Mouse (Mus musculus) hindbrain, embryonic 13.5 days (tissue): ENCODE measurements at regions not wholly inside any gene's neighbourhood (a gene's known extent, or its start where the extent isn't known, plus 50 kb on each side); places are given as distances from the start of the nearest gene placed in this dataset.

Source experiments
- ATAC-seq: fragments of 200-750 bp; cut with Nextera tagmentation; 2 replicates; pipeline ENCODE4 v1.8.0; 2017; ENCODE audit warnings: moderate TSS enrichment; ENCODE audit not compliant: low FRiP score
- H3K27ac ChIP-seq: fragments of 300-500 bp; sonication (generic); 2 replicates; pipeline ENCODE4 v1.5.1; 2015; ENCODE audit warnings: inconsistent platforms, mild to moderate bottlenecking, moderate library complexity
- H3K27me3 ChIP-seq: fragments of 300-500 bp; sonication (generic); 2 replicates; pipeline ENCODE4 v1.6.1; 2015; ENCODE audit warnings: mild to moderate bottlenecking, inconsistent platforms
- H3K36me3 ChIP-seq: fragments of 300-500 bp; sonication (generic); 2 replicates; pipeline ENCODE4 v1.6.1; 2015; ENCODE audit warnings: mild to moderate bottlenecking, inconsistent platforms
- H3K4me1 ChIP-seq: fragments of 300-500 bp; sonication (generic); replicated peaks from 2 replicates; pipeline ENCODE4 v1.6.1; 2015; ENCODE audit warnings: inconsistent platforms
- H3K4me2 ChIP-seq: fragments of 300-500 bp; sonication (generic); 2 replicates; pipeline ENCODE4 v1.6.1; 2015; ENCODE audit warnings: inconsistent platforms, mild to moderate bottlenecking, moderate library complexity
- H3K4me3 ChIP-seq: fragments of 300-500 bp; sonication (generic); 2 replicates; pipeline ENCODE4 v1.5.1; 2015; ENCODE audit warnings: mild to moderate bottlenecking, inconsistent platforms
- H3K9ac ChIP-seq: fragments of 300-500 bp; sonication (generic); 2 replicates; pipeline ENCODE4 v1.6.1; 2015; ENCODE audit warnings: mild to moderate bottlenecking, inconsistent platforms
- H3K9me3 ChIP-seq: fragments of 300-500 bp; sonication (generic); 2 replicates; pipeline ENCODE4 v1.6.1; 2016; ENCODE audit warnings: inconsistent platforms
- WGBS: fragments of 180-500 bp; shearing (Covaris S2); methylation state at CpG from one replicate; pipeline ENCODE4 v1.1.7; 2015; 5-methylcytosine and 5-hydroxymethylcytosine counted together

DNA sequence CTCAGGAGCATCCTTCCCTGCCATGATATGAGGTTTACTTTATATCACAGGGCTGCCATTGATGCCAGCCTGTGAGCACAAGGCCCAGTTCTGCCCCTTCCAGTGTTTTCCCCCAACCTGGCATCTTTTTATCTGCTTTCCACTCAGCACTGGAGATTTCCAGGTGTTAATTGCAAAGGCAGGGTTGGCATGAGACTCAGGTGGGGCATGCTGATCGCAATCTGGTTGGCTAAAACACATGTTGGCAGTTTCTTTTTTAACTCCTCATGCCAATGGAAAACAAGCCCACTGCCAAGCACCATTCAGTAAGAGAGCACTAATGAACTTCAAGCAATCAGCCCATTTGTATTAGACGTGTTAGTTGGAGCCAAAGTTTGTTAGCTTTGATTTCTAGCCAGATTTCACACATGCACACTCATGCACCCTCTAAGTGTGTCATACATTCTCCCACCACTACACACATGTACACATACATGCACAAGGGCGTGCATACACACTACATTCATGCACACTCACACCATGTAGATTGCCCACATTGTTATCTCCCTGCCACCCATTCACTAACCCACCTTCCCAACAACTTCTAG is 192.5 kb upstream of the Gmds start:
- WGBS: 78% methylated on average over 3 of the region's 3 CpGs
- H3K27me3 ChIP-seq: no peaks in the 10 kb centered on the region
- H3K4me3 ChIP-seq: no peak overlapping the region
- H3K9ac ChIP-seq: no peak overlapping the region
- ATAC-seq: no peak
- H3K36me3 ChIP-seq: no peaks in the 10 kb centered on the region
- no peak overlapping the region for H3K27ac ChIP-seq
- H3K9me3 ChIP-seq: no peaks in the 10 kb centered on the region
- no peaks in the 10 kb centered on the region for H3K4me1 ChIP-seq
- H3K4me2 ChIP-seq: no peak overlapping the region

DNA sequence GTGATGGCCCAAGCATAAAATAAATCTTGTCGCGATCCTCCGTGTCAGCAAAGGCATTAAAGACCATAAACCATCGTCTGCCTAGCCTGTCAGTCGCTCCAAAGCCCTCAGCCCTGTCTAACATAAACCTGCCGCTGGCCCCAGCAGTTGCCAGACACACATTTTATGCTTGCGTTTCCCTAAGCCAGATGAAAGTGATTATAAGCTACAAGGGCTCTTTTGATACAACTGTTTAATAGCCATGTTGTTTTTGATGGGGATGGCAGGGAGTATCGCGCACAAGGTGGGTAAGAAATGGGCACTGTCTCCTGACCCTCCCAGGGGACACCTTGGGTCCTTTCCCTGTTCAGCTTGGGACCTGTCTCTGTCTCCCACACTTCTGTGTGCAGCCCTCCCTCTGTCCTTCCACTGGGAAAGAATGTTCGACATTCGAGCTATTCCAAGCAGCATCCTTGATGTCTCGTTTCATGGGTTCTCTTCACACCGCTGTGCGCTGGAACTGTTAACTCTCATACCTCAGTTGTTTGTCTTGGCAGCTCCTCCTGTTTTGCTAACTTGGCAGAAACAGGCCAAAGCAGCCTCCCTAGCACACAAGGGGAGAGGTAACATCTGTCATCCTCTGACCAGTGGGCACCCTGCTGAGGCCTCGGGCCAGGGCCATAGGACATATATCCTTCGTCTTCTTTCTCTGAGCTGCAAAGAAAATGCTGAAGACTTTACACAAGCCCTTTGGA is 180.2 kb upstream of the Gmds start:
- 72% methylated on average over 16 of the region's 16 CpGs for whole genome bisulfite sequencing
- 0 out of 2 replicates have a peak, but pooled peaks cover 3% of the 10 kb centered on the region for H3K4me1 ChIP-seq
- no peak for ATAC-seq

GRCm38 (mm10) chr13:32517514-32517913 is 179.0 kb upstream of the Gmds start:
- ATAC-seq: no peak
- Histone ChIP-seq H3K9ac (no peak overlapping the region), H3K4me3 (no peak overlapping the region), H3K9me3 (no peaks in the 10 kb centered on the region), H3K27me3 (no peaks in the 10 kb centered on the region), H3K36me3 (no peaks in the 10 kb centered on the region), H3K27ac (no peak overlapping the region), H3K4me2 (no peak overlapping the region), H3K4me1 (0 out of 2 replicates have a peak, but pooled peaks cover 3% of the 10 kb centered on the region)
- WGBS: 75% methylated on average over 8 of the region's 8 CpGs

More for the DNA sequence above, 180.2 kb upstream of the Gmds start:
- H3K27ac ChIP-seq: no peak overlapping the region
- no peak overlapping the region for H3K4me2 ChIP-seq
- no peaks in the 10 kb centered on the region for H3K36me3 ChIP-seq
- H3K9ac ChIP-seq: no peak overlapping the region
- H3K27me3 ChIP-seq: no peaks in the 10 kb centered on the region
- no peaks in the 10 kb centered on the region for H3K9me3 ChIP-seq
- H3K4me3 ChIP-seq: no peak overlapping the region

- WGBS: 75% methylated on average over 5 of the region's 5 CpGs
- Histone ChIP-seq H3K9me3 (no peaks in the 10 kb centered on the region), H3K27ac (no peak overlapping the region), H3K4me3 (no peak overlapping the region), H3K36me3 (no peaks in the 10 kb centered on the region), H3K27me3 (no peaks in the 10 kb centered on the region), H3K4me1 (no peaks in the 10 kb centered on the region), H3K4me2 (no peak overlapping the region), H3K9ac (no peak overlapping the region)
- ATAC-seq: no peak
These were observed 170.9 kb upstream of the Gmds start for GRCm38 (mm10) chr13:32509231-32510023.

DNA sequence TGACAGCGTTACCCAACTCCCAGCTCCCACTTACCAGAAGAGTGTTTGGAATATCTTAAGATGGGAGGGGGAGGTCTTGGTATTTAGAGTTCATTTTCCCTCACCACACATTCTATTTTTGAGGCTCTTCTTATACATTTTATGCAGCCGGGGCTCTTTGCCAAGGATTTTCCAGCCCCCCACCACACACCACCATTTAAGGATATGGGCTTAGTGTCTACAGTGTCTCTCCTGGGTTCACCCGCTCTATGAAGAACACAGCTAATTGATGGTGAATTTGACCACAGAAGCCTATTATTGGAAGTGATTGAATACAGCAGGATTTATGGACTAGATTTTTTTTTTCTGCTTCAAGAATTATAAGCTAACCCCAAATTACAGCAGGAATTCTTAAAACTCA is 169.9 kb upstream of the Gmds start:
- no peaks in the 10 kb centered on the region for H3K36me3 ChIP-seq
- H3K4me1 ChIP-seq: no peaks in the 10 kb centered on the region
- H3K4me2 ChIP-seq: no peak overlapping the region
- no peak overlapping the region for H3K9ac ChIP-seq
- WGBS: 93% methylated on average over 3 of the region's 3 CpGs
- H3K27ac ChIP-seq: no peak overlapping the region
- no peak overlapping the region for H3K4me3 ChIP-seq
- H3K9me3 ChIP-seq: no peaks in the 10 kb centered on the region
- no peaks in the 10 kb centered on the region for H3K27me3 ChIP-seq
- ATAC-seq: no peak

DNA sequence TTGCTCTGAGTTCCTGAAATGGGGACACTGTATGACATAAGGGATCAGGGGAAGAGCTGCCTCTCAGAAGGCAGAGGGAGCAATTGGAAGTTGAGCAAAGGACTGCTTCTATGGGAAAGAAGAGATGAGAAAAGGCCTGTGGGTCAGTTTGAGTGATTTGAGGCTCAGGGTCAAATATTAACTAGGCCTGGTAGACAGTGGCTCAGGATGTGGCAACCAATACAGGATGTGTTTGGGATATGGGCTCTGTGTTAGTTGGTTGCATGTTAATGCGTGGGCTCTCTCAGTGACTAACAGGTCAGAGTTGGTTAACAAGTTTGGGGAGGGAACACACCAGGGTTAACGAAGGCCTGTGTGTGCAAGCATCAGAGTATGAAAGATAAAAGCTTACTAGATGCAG is 169.3 kb upstream of the Gmds start:
- Histone ChIP-seq H3K4me3 (no peak overlapping the region), H3K27ac (no peak overlapping the region), H3K9me3 (no peaks in the 10 kb centered on the region), H3K4me2 (no peak overlapping the region), H3K4me1 (no peaks in the 10 kb centered on the region), H3K27me3 (no peaks in the 10 kb centered on the region), H3K36me3 (no peaks in the 10 kb centered on the region), H3K9ac (no peak overlapping the region)
- WGBS: 81% methylated on average over 2 of the region's 2 CpGs
- ATAC-seq: no peak

- Histone ChIP-seq H3K9ac (no peak overlapping the region), H3K4me2 (no peak overlapping the region), H3K27me3 (no peaks in the 10 kb centered on the region), H3K4me3 (no peak overlapping the region), H3K36me3 (no peaks in the 10 kb centered on the region), H3K4me1 (no peaks in the 10 kb centered on the region), H3K27ac (no peak overlapping the region), H3K9me3 (no peaks in the 10 kb centered on the region)
- no peak for ATAC-seq
- 79% methylated on average over 8 of the region's 8 CpGs for WGBS
These were observed 159.8 kb upstream of the Gmds start for GRCm38 (mm10) chr13:32498205-32498790.

GRCm38 (mm10) chr13:32496263-32496662 is 157.7 kb upstream of the Gmds start:
- H3K4me3 ChIP-seq: no peak overlapping the region
- H3K9me3 ChIP-seq: no peaks in the 10 kb centered on the region
- no peaks in the 10 kb centered on the region for H3K27me3 ChIP-seq
- no peaks in the 10 kb centered on the region for H3K4me1 ChIP-seq
- no peak overlapping the region for H3K4me2 ChIP-seq
- H3K9ac ChIP-seq: no peak overlapping the region
- H3K27ac ChIP-seq: no peak overlapping the region
- 83% methylated on average over 2 of the region's 2 CpGs for WGBS
- no peak for ATAC-seq
- H3K36me3 ChIP-seq: no peaks in the 10 kb centered on the region

DNA sequence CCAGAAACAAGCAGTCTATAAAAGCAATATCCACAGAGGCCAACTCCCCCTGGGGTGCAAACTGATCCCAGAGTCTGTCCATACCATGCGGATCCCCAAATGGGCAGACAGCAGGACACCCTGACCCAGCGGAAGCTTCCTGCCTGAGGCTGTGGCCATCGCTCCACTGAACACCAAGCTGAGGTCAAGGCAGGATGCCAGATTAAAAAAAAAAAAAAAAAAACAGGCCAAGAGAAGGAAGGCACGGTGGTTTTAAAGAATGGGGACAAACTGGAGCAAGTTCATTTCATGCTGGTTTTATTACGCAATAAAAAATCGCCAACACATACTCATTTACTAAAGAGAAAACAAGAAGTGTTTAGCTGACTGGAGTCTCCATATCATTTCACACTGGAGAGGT is 156.5 kb upstream of the Gmds start:
- no peak overlapping the region for H3K27ac ChIP-seq
- H3K9ac ChIP-seq: no peak overlapping the region
- no peaks in the 10 kb centered on the region for H3K36me3 ChIP-seq
- H3K4me1 ChIP-seq: no peaks in the 10 kb centered on the region
- no peak overlapping the region for H3K4me3 ChIP-seq
- no peaks in the 10 kb centered on the region for H3K27me3 ChIP-seq
- no peak for ATAC-seq
- no peaks in the 10 kb centered on the region for H3K9me3 ChIP-seq
- H3K4me2 ChIP-seq: no peak overlapping the region
- 71% methylated on average over 6 of the region's 6 CpGs for WGBS

DNA sequence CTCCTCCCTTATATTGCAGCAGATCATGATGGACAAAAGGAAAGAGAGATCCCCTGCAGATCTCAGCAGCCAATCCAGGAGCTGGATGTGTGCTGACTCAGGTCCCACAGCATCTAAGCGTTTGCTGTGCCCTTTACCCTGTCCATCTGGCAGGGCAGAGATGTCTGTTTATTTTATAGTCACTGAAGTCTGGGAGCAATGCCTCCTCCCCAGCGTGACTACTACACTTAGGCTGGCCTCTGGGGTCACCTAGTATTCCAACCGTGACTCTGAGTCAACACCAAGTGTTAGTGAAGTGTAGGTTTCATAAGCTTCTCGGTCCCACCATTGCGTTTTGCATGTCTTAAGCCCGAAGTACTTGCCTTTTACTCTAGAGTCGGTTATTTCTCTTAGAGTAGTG is 155.3 kb upstream of the Gmds start:
- H3K36me3 ChIP-seq: no peaks in the 10 kb centered on the region
- H3K9me3 ChIP-seq: no peaks in the 10 kb centered on the region
- no peak overlapping the region for H3K27ac ChIP-seq
- H3K4me1 ChIP-seq: no peaks in the 10 kb centered on the region
- no peaks in the 10 kb centered on the region for H3K27me3 ChIP-seq
- no peak overlapping the region for H3K4me2 ChIP-seq
- WGBS: 78% methylated on average over 7 of the region's 7 CpGs
- no peak overlapping the region for H3K9ac ChIP-seq
- H3K4me3 ChIP-seq: no peak overlapping the region
- no peak for ATAC-seq

- WGBS: 27% methylated on average over 7 of the region's 7 CpGs
- H3K4me2 ChIP-seq: no peak overlapping the region
- H3K4me3 ChIP-seq: no peak overlapping the region
- no peak for ATAC-seq
- no peaks in the 10 kb centered on the region for H3K9me3 ChIP-seq
- no peaks in the 10 kb centered on the region for H3K27me3 ChIP-seq
- H3K36me3 ChIP-seq: no peaks in the 10 kb centered on the region
- no peak overlapping the region for H3K9ac ChIP-seq
- no peaks in the 10 kb centered on the region for H3K4me1 ChIP-seq
- H3K27ac ChIP-seq: no peak overlapping the region
These were observed 154.8 kb upstream of the Gmds start for GRCm38 (mm10) chr13:32493309-32493708.

- no peaks in the 10 kb centered on the region for H3K27me3 ChIP-seq
- no peak overlapping the region for H3K27ac ChIP-seq
- 84% methylated on average over 7 of the region's 7 CpGs for WGBS
- no peak overlapping the region for H3K4me2 ChIP-seq
- no peak overlapping the region for H3K4me3 ChIP-seq
- no peaks in the 10 kb centered on the region for H3K9me3 ChIP-seq
- H3K9ac ChIP-seq: no peak overlapping the region
- no peak for ATAC-seq
- no peaks in the 10 kb centered on the region for H3K36me3 ChIP-seq
- no peaks in the 10 kb centered on the region for H3K4me1 ChIP-seq
These were observed 154.0 kb upstream of the Gmds start for GRCm38 (mm10) chr13:32492566-32492965.
